Mouse (Mus musculus) hindbrain, embryonic 11.5 days (tissue): ENCODE results near the gene Fam187b. TPM values are rescaled to one million over a fixed set of nuclear protein-coding genes. Genes with fewer than 3 reads are reported as not detected.

Experiments
- ATAC-seq: fragments of 200-750 bp; cut with Nextera tagmentation; 2 replicates; pipeline ENCODE4 v1.8.0; 2017; ENCODE audit warnings: mild to moderate bottlenecking, moderate TSS enrichment, moderate library complexity; ENCODE audit not compliant: low FRiP score
- DNase-seq: peaks from one replicate; pipeline ENCODE4 v3.0.0-alpha.2; 2015; ENCODE audit warnings: low spot score
- H3K27ac ChIP-seq: fragments of 300-500 bp; sonication (generic); 2 replicates; pipeline ENCODE4 v1.5.1; 2014; ENCODE audit warnings: mild to moderate bottlenecking, low read depth, low read length
- H3K27me3 ChIP-seq: fragments of 300-500 bp; sonication (generic); 2 replicates; pipeline ENCODE4 v1.6.1; 2014; ENCODE audit warnings: mild to moderate bottlenecking, low read length, moderate library complexity, mixed read lengths; ENCODE audit not compliant: control insufficient read depth, insufficient read depth
- H3K36me3 ChIP-seq: fragments of 300-500 bp; sonication (generic); 2 replicates; pipeline ENCODE4 v1.6.1; 2014; ENCODE audit warnings: mild to moderate bottlenecking, low read length, moderate library complexity, mixed read lengths; ENCODE audit not compliant: control insufficient read depth, insufficient read depth
- H3K4me1 ChIP-seq: fragments of 300-500 bp; sonication (generic); replicated peaks from 2 replicates; pipeline ENCODE4 v1.6.1; 2014; ENCODE audit warnings: low read length, mixed read lengths; ENCODE audit not compliant: control insufficient read depth, insufficient read depth
- H3K4me2 ChIP-seq: fragments of 300-500 bp; sonication (generic); replicated peaks from 2 replicates; pipeline ENCODE4 v1.6.1; 2014; ENCODE audit warnings: mild to moderate bottlenecking, low read depth, low read length
- H3K4me3 ChIP-seq: fragments of 300-500 bp; sonication (generic); 2 replicates; pipeline ENCODE4 v1.5.1; 2014; ENCODE audit warnings: low read depth, low read length
- H3K9ac ChIP-seq: fragments of 300-500 bp; sonication (generic); 2 replicates; pipeline ENCODE4 v1.6.1; 2014; ENCODE audit warnings: low read depth, low read length
- H3K9me3 ChIP-seq: fragments of 300-500 bp; sonication (generic); 2 replicates; pipeline ENCODE4 v1.6.1; 2016; ENCODE audit warnings: low read length; ENCODE audit not compliant: control insufficient read depth
- WGBS: fragments of 180-500 bp; shearing (Covaris S2); extraction: QIAGEN DNeasy Blood & Tissue Kit; methylation state at CpG from one replicate; pipeline ENCODE4 v1.1.7; 2014; 5-methylcytosine and 5-hydroxymethylcytosine counted together
- polyA plus RNA-seq: library from polyadenylated mRNA; unstranded; fragments of >200 nt; fragmentation: Nextera tagmentation; extraction: Ambion mirVana; gene quantifications from 2 replicates; pipeline ENCODE4 v1.2.1, GENCODE M21; 2014

Gene Fam187b
- polyA plus RNA-seq, 1 experiment from 2014 or later, result 0.59 TPM

- Histone ChIP-seq H3K27ac (no peak overlapping the region), H3K4me3 (no peak overlapping the region), H3K9me3 (no peaks in the 10 kb centered on the region), H3K4me2 (no peak overlapping the region), H3K9ac (no peak overlapping the region), H3K27me3 (no peaks in the 10 kb centered on the region), H3K4me1 (no peaks in the 10 kb centered on the region), H3K36me3 (no peaks in the 10 kb centered on the region)
- WGBS, result 76% methylated on average over 4 of the region's 4 CpGs
- ATAC-seq (no peak), DNase-seq (no peak)
These were observed 15.1 kb downstream of the Fam187b start for GRCm38 (mm10) chr7:30988519-30989162.

- Histone ChIP-seq H3K9me3 (no peaks in the 10 kb centered on the region), H3K9ac (no peak overlapping the region), H3K27ac (no peak overlapping the region), H3K4me3 (no peak overlapping the region), H3K36me3 (no peaks in the 10 kb centered on the region), H3K4me2 (no peak overlapping the region), H3K27me3 (no peaks in the 10 kb centered on the region), H3K4me1 (no peaks in the 10 kb centered on the region)
- DNase-seq (no peak), ATAC-seq (no peak)
- 81% methylated on average over 5 of the region's 5 CpGs for WGBS
These were observed 18.6 kb downstream of the Fam187b start for GRCm38 (mm10) chr7:30992148-30992547.

- Histone ChIP-seq H3K9ac (no peak overlapping the region), H3K4me3 (no peak overlapping the region), H3K4me2 (no peak overlapping the region), H3K27ac (no peak overlapping the region), H3K9me3 (no peaks in the 10 kb centered on the region), H3K27me3 (no peaks in the 10 kb centered on the region), H3K36me3 (no peaks in the 10 kb centered on the region), H3K4me1 (no peaks in the 10 kb centered on the region)
- 88% methylated on average over 5 of the region's 5 CpGs for WGBS
- no peak for ATAC-seq
- no peak for DNase-seq
These were observed 20.4 kb downstream of the Fam187b start for GRCm38 (mm10) chr7:30993986-30994385.

- DNase-seq (no peak), ATAC-seq (no peak)
- Histone ChIP-seq H3K36me3 (no peaks in the 10 kb centered on the region), H3K27ac (no peak overlapping the region), H3K9ac (no peak overlapping the region), H3K9me3 (no peaks in the 10 kb centered on the region), H3K4me2 (no peak overlapping the region), H3K4me3 (no peak overlapping the region), H3K27me3 (no peaks in the 10 kb centered on the region), H3K4me1 (no peaks in the 10 kb centered on the region)
- 96% methylated on average over 2 of the region's 2 CpGs for WGBS
These were observed 22.9 kb downstream of the Fam187b start for GRCm38 (mm10) chr7:30996491-30996890.

GRCm38 (mm10) chr7:31000505-31001020 lies 27.0 kb downstream of the Fam187b start:
- no peak for ATAC-seq
- Histone ChIP-seq H3K4me1 (no peaks in the 10 kb centered on the region), H3K27me3 (no peaks in the 10 kb centered on the region), H3K36me3 (no peaks in the 10 kb centered on the region), H3K27ac (no peak overlapping the region), H3K9ac (no peak overlapping the region), H3K4me3 (no peak overlapping the region), H3K4me2 (no peak overlapping the region), H3K9me3 (no peaks in the 10 kb centered on the region)
- WGBS, result 64% methylated on average over 7 of the region's 7 CpGs
- DNase-seq, result peak; percentile 3

GRCm38 (mm10) chr7:31002650-31003049 lies 29.1 kb downstream of the Fam187b start:
- no peaks in the 10 kb centered on the region for H3K4me1 ChIP-seq
- H3K27ac ChIP-seq, result no peak overlapping the region
- no peak overlapping the region for H3K4me3 ChIP-seq
- WGBS, result 79% methylated on average over 8 of the region's 8 CpGs
- DNase-seq (no peak), ATAC-seq (no peak)
- no peak overlapping the region for H3K9ac ChIP-seq
- H3K4me2 ChIP-seq, result no peak overlapping the region
- no peaks in the 10 kb centered on the region for H3K36me3 ChIP-seq
- no peaks in the 10 kb centered on the region for H3K27me3 ChIP-seq
- no peaks in the 10 kb centered on the region for H3K9me3 ChIP-seq

GRCm38 (mm10) chr7:31007775-31008174 lies 34.2 kb downstream of the Fam187b start:
- ATAC-seq, result no peak
- H3K4me1 ChIP-seq, result no peaks in the 10 kb centered on the region
- DNase-seq, result no peak
- H3K36me3 ChIP-seq, result no peaks in the 10 kb centered on the region
- no peak overlapping the region for H3K4me2 ChIP-seq
- WGBS, result 87% methylated on average over 1 of the region's 1 CpGs
- H3K9ac ChIP-seq, result no peak overlapping the region
- no peak overlapping the region for H3K27ac ChIP-seq
- no peak overlapping the region for H3K4me3 ChIP-seq
- no peaks in the 10 kb centered on the region for H3K27me3 ChIP-seq
- H3K9me3 ChIP-seq, result no peaks in the 10 kb centered on the region

- no peak overlapping the region for H3K9ac ChIP-seq
- no peaks in the 10 kb centered on the region for H3K27me3 ChIP-seq
- no peak for ATAC-seq
- no peak overlapping the region for H3K4me2 ChIP-seq
- DNase-seq, result no peak
- H3K9me3 ChIP-seq, result no peaks in the 10 kb centered on the region
- H3K36me3 ChIP-seq, result no peaks in the 10 kb centered on the region
- H3K4me3 ChIP-seq, result no peak overlapping the region
- H3K4me1 ChIP-seq, result no peaks in the 10 kb centered on the region
- WGBS, result 53% methylated on average over 1 of the region's 1 CpGs
- H3K27ac ChIP-seq, result no peak overlapping the region
These were observed 34.6 kb downstream of the Fam187b start for GRCm38 (mm10) chr7:31008175-31008574.

GRCm38 (mm10) chr7:31008889-31009288 lies 35.3 kb downstream of the Fam187b start:
- no peaks in the 10 kb centered on the region for H3K4me1 ChIP-seq
- H3K4me2 ChIP-seq, result no peak overlapping the region
- H3K9ac ChIP-seq, result no peak overlapping the region
- DNase-seq (no peak), ATAC-seq (no peak)
- H3K4me3 ChIP-seq, result no peak overlapping the region
- no peaks in the 10 kb centered on the region for H3K9me3 ChIP-seq
- H3K36me3 ChIP-seq, result no peaks in the 10 kb centered on the region
- H3K27ac ChIP-seq, result no peak overlapping the region
- no peaks in the 10 kb centered on the region for H3K27me3 ChIP-seq
- WGBS, result 84% methylated on average over 3 of the region's 3 CpGs
